Mouse (Mus musculus): ENCODE data around the gene Phf19.

DNA sequence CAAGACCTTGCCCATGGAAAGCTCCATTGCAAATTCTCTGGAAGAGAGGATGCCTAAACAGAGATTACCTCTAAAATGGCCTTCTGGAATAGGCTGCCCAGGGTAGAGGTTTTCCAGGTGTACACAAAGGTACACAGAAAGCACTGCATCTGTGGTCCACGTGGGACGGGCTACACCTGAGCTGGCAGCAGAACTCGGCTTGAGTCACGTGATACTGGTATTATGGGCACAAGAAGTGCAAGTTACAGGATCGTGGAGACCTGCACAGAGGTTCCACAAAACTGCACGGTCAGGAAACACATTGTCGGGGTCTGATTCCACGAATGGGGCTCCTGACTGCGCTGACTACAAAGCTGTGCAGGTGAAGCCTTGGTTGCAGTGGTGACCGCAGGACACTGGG is 33.8 kb downstream of the Phf19 start:
- no peak for TF ChIP-seq CTCF (IDR thresholded peaks at IDR 0.05 in 2 of 3, conservative IDR thresholded peaks at IDR 0.05 in 1 of 3; ENCODE audit: control insufficient read depth in 1 of 3, insufficient read depth in 1 of 3, low read depth in 2 of 3, low read length in 3 of 3, poor library complexity in 1 of 3, severe bottlenecking in 1 of 3)
- TF ChIP-seq ELF1 (IDR thresholded peaks at IDR 0.05; ENCODE audit: low read depth, low read length): no peak

Measured in MEL (cell line).